Mouse (Mus musculus): ENCODE measurements around the gene Pmvk. TPM values are rescaled to one million over a fixed set of nuclear protein-coding genes. Genes with fewer than 3 reads are reported as not detected.
A peak's percentile ranks its signal among the peaks of the same experiment; 100 is the strongest.

Gene Pmvk
- polyA plus RNA-seq, 2 experiments, result 47.2 to 52.3 TPM

- no peak for ATAC-seq (ENCODE audit: low FRiP score, low read depth)
- Histone ChIP-seq H3K4me3 (replicated peaks; ENCODE audit: low read length) (no peak overlapping the region), H3K9ac (ENCODE audit: low read depth, low read length, severe bottlenecking) (no peak overlapping the region)
Measured at GRCm38 (mm10) chr3:89508041-89508440, 53.7 kb downstream of the Pmvk start.

GRCm38 (mm10) chr3:89510979-89511378, 56.6 kb downstream of the Pmvk start:
- Histone ChIP-seq H3K4me2 (replicated peaks; ENCODE audit: low read depth, low read length, severe bottlenecking) (peak overlapping the region; percentile 29; the same call in 1 of the 2 replicates), H3K4me1 (ENCODE audit: control insufficient read depth, insufficient read depth, low read length) (peaks cover 8% of the 10 kb centered on the region), H3K36me3 (ENCODE audit: control insufficient read depth, insufficient read depth, low read length) (no peaks in the 10 kb centered on the region), H3K9ac (ENCODE audit: low read depth, low read length, severe bottlenecking) (0 out of 2 replicates have a peak overlapping the region, but pooled peaks have one; percentile 3), H3K4me3 (replicated peaks; ENCODE audit: low read length) (no peak overlapping the region), H3K27me3 (ENCODE audit: control insufficient read depth, insufficient read depth, low read length) (no peaks in the 10 kb centered on the region), H3K9me3 (ENCODE audit: control insufficient read depth, low read length) (no peaks in the 10 kb centered on the region), H3K27ac (replicated peaks; ENCODE audit: low read depth, low read length) (no peak overlapping the region)
- ATAC-seq (ENCODE audit: low FRiP score, low read depth), result no peak
- peak; percentile 46 for DNase-seq (ENCODE audit: low spot score)
- 32% methylated on average over 4 of the region's 4 CpGs for WGBS
- TF ChIP-seq POLR2A (IDR thresholded peaks at IDR 0.05; ENCODE audit: borderline replicate concordance, extremely low read depth, insufficient read depth, insufficient read length), result no peak

More at GRCm38 (mm10) chr3:89508041-89508440, 53.7 kb downstream of the Pmvk start:
- WGBS, result 16% methylated on average over 9 of the region's 9 CpGs
- H3K27me3 ChIP-seq (ENCODE audit: control insufficient read depth, insufficient read depth, low read length), result no peaks in the 10 kb centered on the region
- DNase-seq (ENCODE audit: low spot score), result no peak
- no peaks in the 10 kb centered on the region for H3K9me3 ChIP-seq (ENCODE audit: control insufficient read depth, low read length)
- no peaks in the 10 kb centered on the region for H3K36me3 ChIP-seq (ENCODE audit: control insufficient read depth, insufficient read depth, low read length)
- peaks cover 8% of the 10 kb centered on the region for H3K4me1 ChIP-seq (ENCODE audit: control insufficient read depth, insufficient read depth, low read length)
- H3K27ac ChIP-seq (replicated peaks; ENCODE audit: low read depth, low read length), result no peak overlapping the region
- peak overlapping the region; percentile 19; the same call in 1 of the 2 replicates for H3K4me2 ChIP-seq (replicated peaks; ENCODE audit: low read depth, low read length, severe bottlenecking)
- no peak for TF ChIP-seq POLR2A (IDR thresholded peaks at IDR 0.05; ENCODE audit: borderline replicate concordance, extremely low read depth, insufficient read depth, insufficient read length)

- H3K4me2 ChIP-seq (replicated peaks; ENCODE audit: low read depth, low read length, severe bottlenecking), result peak overlapping the region; percentile 29; the same call in 1 of the 2 replicates
- 0 out of 2 replicates have a peak, but pooled peaks cover under 1% of the 10 kb centered on the region for H3K9me3 ChIP-seq (ENCODE audit: control insufficient read depth, low read length)
- DNase-seq (ENCODE audit: low spot score) (no peak), ATAC-seq (ENCODE audit: low FRiP score, low read depth) (no peak)
- H3K27ac ChIP-seq (replicated peaks; ENCODE audit: low read depth, low read length), result no peak overlapping the region
- H3K9ac ChIP-seq (ENCODE audit: low read depth, low read length, severe bottlenecking), result 0 out of 2 replicates have a peak overlapping the region, but pooled peaks have one; percentile 3
- H3K36me3 ChIP-seq (ENCODE audit: control insufficient read depth, insufficient read depth, low read length), result no peaks in the 10 kb centered on the region
- WGBS, result 32% methylated on average over 15 of the region's 15 CpGs
- H3K4me1 ChIP-seq (ENCODE audit: control insufficient read depth, insufficient read depth, low read length), result peaks cover 8% of the 10 kb centered on the region
- TF ChIP-seq POLR2A (IDR thresholded peaks at IDR 0.05; ENCODE audit: borderline replicate concordance, extremely low read depth, insufficient read depth, insufficient read length), result no peak
- H3K27me3 ChIP-seq (ENCODE audit: control insufficient read depth, insufficient read depth, low read length), result no peaks in the 10 kb centered on the region
- no peak overlapping the region for H3K4me3 ChIP-seq (replicated peaks; ENCODE audit: low read length)
Measured at GRCm38 (mm10) chr3:89511400-89511799, 57.1 kb downstream of the Pmvk start.

- no peak for TF ChIP-seq POLR2A (IDR thresholded peaks at IDR 0.05; ENCODE audit: borderline replicate concordance, extremely low read depth, insufficient read depth, insufficient read length)
- Histone ChIP-seq H3K36me3 (ENCODE audit: control insufficient read depth, insufficient read depth, low read length) (no peaks in the 10 kb centered on the region), H3K4me1 (ENCODE audit: control insufficient read depth, insufficient read depth, low read length) (peaks cover 8% of the 10 kb centered on the region), H3K9me3 (ENCODE audit: control insufficient read depth, low read length) (0 out of 2 replicates have a peak, but pooled peaks cover 5% of the 10 kb centered on the region), H3K27ac (replicated peaks; ENCODE audit: low read depth, low read length) (no peak overlapping the region), H3K4me3 (replicated peaks; ENCODE audit: low read length) (no peak overlapping the region), H3K27me3 (ENCODE audit: control insufficient read depth, insufficient read depth, low read length) (no peaks in the 10 kb centered on the region), H3K9ac (ENCODE audit: low read depth, low read length, severe bottlenecking) (no peak overlapping the region), H3K4me2 (replicated peaks; ENCODE audit: low read depth, low read length, severe bottlenecking) (no peak overlapping the region)
- 100% methylated on average over 2 of the region's 2 CpGs for WGBS
- DNase-seq (ENCODE audit: low spot score), result no peak
- no peak for ATAC-seq (ENCODE audit: low FRiP score, low read depth)
Measured at GRCm38 (mm10) chr3:89512225-89512624, 57.9 kb downstream of the Pmvk start.

GRCm38 (mm10) chr3:89515444-89515843, 61.1 kb downstream of the Pmvk start:
- no peak overlapping the region for H3K4me3 ChIP-seq (replicated peaks; ENCODE audit: low read length)
- peaks cover 5% of the 10 kb centered on the region for H3K4me1 ChIP-seq (ENCODE audit: control insufficient read depth, insufficient read depth, low read length)
- H3K9me3 ChIP-seq (ENCODE audit: control insufficient read depth, low read length), result 0 out of 2 replicates have a peak, but pooled peaks cover 5% of the 10 kb centered on the region
- H3K4me2 ChIP-seq (replicated peaks; ENCODE audit: low read depth, low read length, severe bottlenecking), result no peak overlapping the region
- WGBS, result 74% methylated on average over 11 of the region's 11 CpGs
- no peaks in the 10 kb centered on the region for H3K36me3 ChIP-seq (ENCODE audit: control insufficient read depth, insufficient read depth, low read length)
- no peak overlapping the region for H3K9ac ChIP-seq (ENCODE audit: low read depth, low read length, severe bottlenecking)
- H3K27me3 ChIP-seq (ENCODE audit: control insufficient read depth, insufficient read depth, low read length), result no peaks in the 10 kb centered on the region
- ATAC-seq (ENCODE audit: low FRiP score, low read depth) (no peak), DNase-seq (ENCODE audit: low spot score) (no peak)
- H3K27ac ChIP-seq (replicated peaks; ENCODE audit: low read depth, low read length), result no peak overlapping the region
- TF ChIP-seq POLR2A (IDR thresholded peaks at IDR 0.05; ENCODE audit: borderline replicate concordance, extremely low read depth, insufficient read depth, insufficient read length), result no peak
